Mouse (Mus musculus) small intestine, adult 2 months (tissue): Measurements from ENCODE around the gene Pdcd1lg2. TPM values are rescaled to one million over a fixed set of nuclear protein-coding genes. Genes with fewer than 3 reads are reported as not detected.

Source experiments
- H3K27ac ChIP-seq: fragments of 200-500 bp; 2 replicates; pipeline ENCODE4 v1.5.1; 2012; ENCODE audit warnings: low read depth, low read length, control low read depth, inconsistent platforms; ENCODE audit not compliant: insufficient read depth
- H3K27me3 ChIP-seq: fragments of 200-500 bp; 2 replicates; pipeline ENCODE4 v1.6.1; 2012; ENCODE audit warnings: mild to moderate bottlenecking, moderate library complexity, low read length, inconsistent platforms; ENCODE audit not compliant: control insufficient read depth, insufficient read depth
- H3K36me3 ChIP-seq: fragments of 200-500 bp; 2 replicates; pipeline ENCODE4 v1.6.1; 2012; ENCODE audit warnings: mild to moderate bottlenecking, low read length, control low read depth, inconsistent platforms; ENCODE audit not compliant: control insufficient read depth, insufficient read depth
- H3K4me1 ChIP-seq: fragments of 200-500 bp; 2 replicates; pipeline ENCODE4 v1.6.1; 2012; ENCODE audit warnings: low read length, inconsistent platforms, mixed read lengths; ENCODE audit not compliant: control insufficient read depth, insufficient read depth, insufficient read length
- H3K4me3 ChIP-seq: fragments of 200-500 bp; 2 replicates; pipeline ENCODE4 v1.5.1; 2012; ENCODE audit warnings: low read depth, mild to moderate bottlenecking, control low read depth, inconsistent platforms, low read length, moderate library complexity
- CTCF ChIP-seq: fragments of 200-500 bp; IDR thresholded peaks from 2 replicates; pipeline ENCODE4 v1.5.1; 2012; ENCODE audit warnings: low read depth, mild to moderate bottlenecking, control low read depth, inconsistent platforms, low read length, moderate library complexity, mixed read lengths; ENCODE audit not compliant: insufficient replicate concordance, insufficient read length; ENCODE audit errors: extremely low read depth
- POLR2A ChIP-seq: fragments of 200-500 bp; IDR thresholded peaks from 2 replicates; pipeline ENCODE4 v1.6.1; 2012; ENCODE audit warnings: low read depth, mild to moderate bottlenecking, control low read depth, inconsistent platforms, low read length, moderate library complexity
- WGBS: fragments of 180-500 bp; shearing (Covaris S2); methylation state at CpG from one replicate; pipeline ENCODE4 v1.1.7; 2018; 5-methylcytosine and 5-hydroxymethylcytosine counted together
- polyA plus RNA-seq: library from polyadenylated mRNA; depleted of rRNA; stranded (reverse); fragments of >200 nt; gene quantifications from 2 replicates; pipeline ENCODE4 v1.2.3, GENCODE M21; 2012

Gene Pdcd1lg2
- polyA plus RNA-seq, 1 experiment: 0.33 TPM

- Histone ChIP-seq H3K27ac (no peak overlapping the region), H3K4me1 (no peaks in the 10 kb centered on the region), H3K4me3 (no peak overlapping the region), H3K27me3 (no peaks in the 10 kb centered on the region), H3K36me3 (no peaks in the 10 kb centered on the region)
- WGBS: 86% methylated on average over 18 of the region's 18 CpGs
- TF ChIP-seq POLR2A (no peak), CTCF (no peak)
Measured at GRCm38 (mm10) chr19:29436793-29437479, 26.2 kb downstream of the Pdcd1lg2 start.

DNA sequence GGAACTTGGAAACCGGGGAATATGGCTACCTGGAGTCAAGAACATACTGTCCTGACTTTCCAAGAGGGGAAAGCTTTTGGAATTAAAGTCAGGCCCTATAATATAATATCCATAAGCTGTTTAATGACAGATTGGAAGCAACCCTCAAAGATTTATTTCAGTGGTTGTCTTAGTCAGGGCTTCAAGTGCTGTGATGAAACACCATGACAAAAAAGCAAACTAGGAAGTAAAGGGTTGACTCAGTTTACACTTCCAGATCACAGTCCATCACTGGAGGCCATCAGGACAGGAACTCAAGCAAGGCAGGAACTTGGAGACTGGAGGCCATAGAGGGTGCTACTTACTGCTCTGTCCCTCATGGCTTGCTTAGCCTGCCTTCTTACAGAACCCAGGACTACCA lies 27.1 kb downstream of the Pdcd1lg2 start:
- 84% methylated on average over 1 of the region's 1 CpGs for WGBS
- no peaks in the 10 kb centered on the region for H3K4me1 ChIP-seq

GRCm38 (mm10) chr19:29439242-29439641 lies 28.5 kb downstream of the Pdcd1lg2 start:
- Histone ChIP-seq H3K4me3 (no peak overlapping the region), H3K36me3 (no peaks in the 10 kb centered on the region), H3K27ac (no peak overlapping the region), H3K4me1 (no peaks in the 10 kb centered on the region), H3K27me3 (no peaks in the 10 kb centered on the region)
- WGBS: 78% methylated on average over 3 of the region's 3 CpGs
- TF ChIP-seq POLR2A: no peak
- TF ChIP-seq CTCF: no peak

More for the DNA sequence above, 27.1 kb downstream of the Pdcd1lg2 start:
- no peaks in the 10 kb centered on the region for H3K36me3 ChIP-seq
- no peak for TF ChIP-seq POLR2A
- no peak for TF ChIP-seq CTCF
- H3K27ac ChIP-seq: no peak overlapping the region
- no peak overlapping the region for H3K4me3 ChIP-seq
- H3K27me3 ChIP-seq: no peaks in the 10 kb centered on the region

DNA sequence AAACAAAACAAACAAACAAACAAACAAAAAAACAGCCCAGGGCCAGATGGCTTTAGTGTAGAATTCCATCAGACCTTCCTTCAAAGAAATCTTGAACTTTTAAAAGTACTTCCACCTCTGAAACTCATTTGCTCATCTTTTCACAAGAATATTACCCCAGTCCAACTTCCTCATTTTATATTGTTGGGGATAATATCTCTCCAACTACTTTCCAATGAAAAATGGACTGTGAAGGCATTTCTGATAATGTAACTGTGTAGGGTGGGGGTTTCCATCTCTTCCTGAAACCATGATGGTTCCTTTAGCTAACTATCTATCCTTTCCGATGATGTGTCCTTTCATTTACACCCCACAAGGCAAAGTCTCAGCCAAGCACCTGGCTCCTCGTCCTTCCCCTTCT lies 31.8 kb downstream of the Pdcd1lg2 start:
- Histone ChIP-seq H3K4me1 (no peaks in the 10 kb centered on the region), H3K4me3 (no peak overlapping the region), H3K27me3 (no peaks in the 10 kb centered on the region), H3K36me3 (no peaks in the 10 kb centered on the region), H3K27ac (no peak overlapping the region)
- WGBS: 62% methylated on average over 2 of the region's 2 CpGs
- no peak for TF ChIP-seq POLR2A
- TF ChIP-seq CTCF: no peak

DNA sequence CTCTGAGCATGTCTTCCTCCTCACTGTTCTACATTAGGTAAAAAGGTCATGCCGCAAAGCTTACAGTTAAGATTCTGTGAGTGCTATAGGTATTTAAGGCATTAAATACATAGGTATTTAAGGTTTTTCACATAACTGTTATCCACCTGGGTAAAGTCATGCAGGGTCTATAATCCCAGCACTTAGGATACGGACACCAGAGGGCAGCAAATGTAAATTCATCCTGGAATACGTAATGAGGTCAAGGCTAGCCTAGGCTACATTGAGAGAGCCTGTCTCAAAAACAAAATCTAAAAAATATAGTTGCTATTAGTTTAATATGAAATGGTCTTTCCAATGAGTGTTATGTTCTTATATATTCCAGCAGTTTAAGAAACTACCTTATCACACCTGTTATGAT lies 33.6 kb downstream of the Pdcd1lg2 start:
- Histone ChIP-seq H3K4me1 (no peaks in the 10 kb centered on the region), H3K27me3 (no peaks in the 10 kb centered on the region), H3K36me3 (no peaks in the 10 kb centered on the region), H3K4me3 (no peak overlapping the region), H3K27ac (no peak overlapping the region)
- no peak for TF ChIP-seq POLR2A
- no peak for TF ChIP-seq CTCF
- WGBS: 93% methylated on average over 3 of the region's 3 CpGs

GRCm38 (mm10) chr19:29448373-29448772 lies 37.7 kb downstream of the Pdcd1lg2 start:
- H3K36me3 ChIP-seq: no peaks in the 10 kb centered on the region
- TF ChIP-seq CTCF (no peak), POLR2A (no peak)
- no peaks in the 10 kb centered on the region for H3K27me3 ChIP-seq
- H3K4me3 ChIP-seq: no peak overlapping the region
- H3K4me1 ChIP-seq: no peaks in the 10 kb centered on the region
- no peak overlapping the region for H3K27ac ChIP-seq
- 78% methylated on average over 1 of the region's 1 CpGs for WGBS

- 90% methylated on average over 8 of the region's 8 CpGs for WGBS
- Histone ChIP-seq H3K27me3 (no peaks in the 10 kb centered on the region), H3K27ac (no peak overlapping the region), H3K36me3 (no peaks in the 10 kb centered on the region), H3K4me3 (no peak overlapping the region), H3K4me1 (no peaks in the 10 kb centered on the region)
- no peak for TF ChIP-seq CTCF
Measured at GRCm38 (mm10) chr19:29450376-29450775, 39.7 kb downstream of the Pdcd1lg2 start.
